Mouse (Mus musculus): Measurements from ENCODE around the gene Gpr107. TPM values are rescaled to one million over a fixed set of nuclear protein-coding genes. Genes with fewer than 3 reads are reported as not detected.

Gpr107 gene
- polyA plus RNA-seq, 1 experiment from 2014 or later = 42.2 TPM

GRCm38 (mm10) chr2:31180081-31180551, 28.0 kb downstream of the Gpr107 start:
- no peak overlapping the region for H3K4me3 ChIP-seq (replicated peaks; ENCODE audit: low read length)
- no peak overlapping the region for H3K9ac ChIP-seq (replicated peaks; ENCODE audit: low read depth, low read length)
- no peaks in the 10 kb centered on the region for H3K9me3 ChIP-seq (ENCODE audit: control insufficient read depth, low read length)
- H3K27ac ChIP-seq (ENCODE audit: low read length) = no peak overlapping the region
- no peaks in the 10 kb centered on the region for H3K4me1 ChIP-seq (replicated peaks; ENCODE audit: control insufficient read depth, insufficient read depth, low read length)
- H3K27me3 ChIP-seq (replicated peaks; ENCODE audit: control insufficient read depth, insufficient read depth, low read length) = no peaks in the 10 kb centered on the region
- 87% methylated on average over 7 of the region's 7 CpGs for WGBS
- H3K36me3 ChIP-seq (ENCODE audit: control insufficient read depth, insufficient read depth) = peaks cover 25% of the 10 kb centered on the region
- no peak for ATAC-seq
- H3K4me2 ChIP-seq (ENCODE audit: low read length) = no peak overlapping the region

- Histone ChIP-seq H3K4me1 (replicated peaks; ENCODE audit: control insufficient read depth, insufficient read depth, low read length) (no peaks in the 10 kb centered on the region), H3K9ac (replicated peaks; ENCODE audit: low read depth, low read length) (no peak overlapping the region), H3K27me3 (replicated peaks; ENCODE audit: control insufficient read depth, insufficient read depth, low read length) (no peaks in the 10 kb centered on the region), H3K9me3 (ENCODE audit: control insufficient read depth, low read length) (no peaks in the 10 kb centered on the region), H3K4me3 (replicated peaks; ENCODE audit: low read length) (no peak overlapping the region), H3K27ac (ENCODE audit: low read length) (no peak overlapping the region), H3K36me3 (ENCODE audit: control insufficient read depth, insufficient read depth) (peaks cover 24% of the 10 kb centered on the region), H3K4me2 (ENCODE audit: low read length) (no peak overlapping the region)
- WGBS = 91% methylated on average over 6 of the region's 6 CpGs
- ATAC-seq = no peak
Measured at GRCm38 (mm10) chr2:31182786-31183330, 30.7 kb downstream of the Gpr107 start.

- peaks cover 23% of the 10 kb centered on the region for H3K36me3 ChIP-seq (ENCODE audit: control insufficient read depth, insufficient read depth)
- no peak overlapping the region for H3K27ac ChIP-seq (ENCODE audit: low read length)
- H3K9me3 ChIP-seq (ENCODE audit: control insufficient read depth, low read length) = no peaks in the 10 kb centered on the region
- 100% methylated on average over 1 of the region's 1 CpGs for WGBS
- H3K4me1 ChIP-seq (replicated peaks; ENCODE audit: control insufficient read depth, insufficient read depth, low read length) = no peaks in the 10 kb centered on the region
- no peaks in the 10 kb centered on the region for H3K27me3 ChIP-seq (replicated peaks; ENCODE audit: control insufficient read depth, insufficient read depth, low read length)
- ATAC-seq = no peak
- no peak overlapping the region for H3K4me3 ChIP-seq (replicated peaks; ENCODE audit: low read length)
- H3K4me2 ChIP-seq (ENCODE audit: low read length) = no peak overlapping the region
- no peak overlapping the region for H3K9ac ChIP-seq (replicated peaks; ENCODE audit: low read depth, low read length)
Measured at GRCm38 (mm10) chr2:31183830-31184229, 31.7 kb downstream of the Gpr107 start.

- WGBS = 90% methylated on average over 1 of the region's 1 CpGs
- H3K9ac ChIP-seq (replicated peaks; ENCODE audit: low read depth, low read length) = no peak overlapping the region
- peaks cover 33% of the 10 kb centered on the region for H3K36me3 ChIP-seq (ENCODE audit: control insufficient read depth, insufficient read depth)
- no peak overlapping the region for H3K4me2 ChIP-seq (ENCODE audit: low read length)
- H3K4me3 ChIP-seq (replicated peaks; ENCODE audit: low read length) = no peak overlapping the region
- H3K27me3 ChIP-seq (replicated peaks; ENCODE audit: control insufficient read depth, insufficient read depth, low read length) = no peaks in the 10 kb centered on the region
- ATAC-seq = no peak
- no peak overlapping the region for H3K27ac ChIP-seq (ENCODE audit: low read length)
- no peaks in the 10 kb centered on the region for H3K9me3 ChIP-seq (ENCODE audit: control insufficient read depth, low read length)
- no peaks in the 10 kb centered on the region for H3K4me1 ChIP-seq (replicated peaks; ENCODE audit: control insufficient read depth, insufficient read depth, low read length)
Measured at GRCm38 (mm10) chr2:31188691-31189090, 36.6 kb downstream of the Gpr107 start.

- H3K4me2 ChIP-seq (ENCODE audit: low read length) = no peak overlapping the region
- no peaks in the 10 kb centered on the region for H3K27me3 ChIP-seq (replicated peaks; ENCODE audit: control insufficient read depth, insufficient read depth, low read length)
- 91% methylated on average over 3 of the region's 3 CpGs for WGBS
- ATAC-seq = no peak
- no peak overlapping the region for H3K4me3 ChIP-seq (replicated peaks; ENCODE audit: low read length)
- H3K9me3 ChIP-seq (ENCODE audit: control insufficient read depth, low read length) = no peaks in the 10 kb centered on the region
- no peaks in the 10 kb centered on the region for H3K4me1 ChIP-seq (replicated peaks; ENCODE audit: control insufficient read depth, insufficient read depth, low read length)
- H3K27ac ChIP-seq (ENCODE audit: low read length) = no peak overlapping the region
- H3K9ac ChIP-seq (replicated peaks; ENCODE audit: low read depth, low read length) = no peak overlapping the region
- peaks cover 33% of the 10 kb centered on the region for H3K36me3 ChIP-seq (ENCODE audit: control insufficient read depth, insufficient read depth)
Measured at GRCm38 (mm10) chr2:31189654-31190053, 37.5 kb downstream of the Gpr107 start.

- no peak overlapping the region for H3K4me3 ChIP-seq (replicated peaks; ENCODE audit: low read length)
- peaks cover 15% of the 10 kb centered on the region for H3K36me3 ChIP-seq (ENCODE audit: control insufficient read depth, insufficient read depth)
- no peaks in the 10 kb centered on the region for H3K4me1 ChIP-seq (replicated peaks; ENCODE audit: control insufficient read depth, insufficient read depth, low read length)
- no peak for ATAC-seq
- H3K27ac ChIP-seq (ENCODE audit: low read length) = no peak overlapping the region
- H3K27me3 ChIP-seq (replicated peaks; ENCODE audit: control insufficient read depth, insufficient read depth, low read length) = no peaks in the 10 kb centered on the region
- no peak overlapping the region for H3K4me2 ChIP-seq (ENCODE audit: low read length)
- 86% methylated on average over 8 of the region's 8 CpGs for WGBS
- H3K9me3 ChIP-seq (ENCODE audit: control insufficient read depth, low read length) = no peaks in the 10 kb centered on the region
- H3K9ac ChIP-seq (replicated peaks; ENCODE audit: low read depth, low read length) = no peak overlapping the region
Measured at GRCm38 (mm10) chr2:31191765-31192164, 39.6 kb downstream of the Gpr107 start.

- Histone ChIP-seq H3K4me2 (ENCODE audit: low read length) (no peak overlapping the region), H3K9ac (replicated peaks; ENCODE audit: low read depth, low read length) (no peak overlapping the region), H3K27ac (ENCODE audit: low read length) (no peak overlapping the region), H3K9me3 (ENCODE audit: control insufficient read depth, low read length) (no peaks in the 10 kb centered on the region), H3K4me1 (replicated peaks; ENCODE audit: control insufficient read depth, insufficient read depth, low read length) (no peaks in the 10 kb centered on the region), H3K36me3 (ENCODE audit: control insufficient read depth, insufficient read depth) (peaks cover 5% of the 10 kb centered on the region; the same call in 1 of the 2 replicates), H3K4me3 (replicated peaks; ENCODE audit: low read length) (no peak overlapping the region), H3K27me3 (replicated peaks; ENCODE audit: control insufficient read depth, insufficient read depth, low read length) (no peaks in the 10 kb centered on the region)
- ATAC-seq = peak; percentile 57; the same call in 1 of the 2 replicates
- 65% methylated on average over 7 of the region's 7 CpGs for WGBS
Measured at GRCm38 (mm10) chr2:31194356-31195021, 42.4 kb downstream of the Gpr107 start.

- Histone ChIP-seq H3K27me3 (replicated peaks; ENCODE audit: control insufficient read depth, insufficient read depth, low read length) (no peaks in the 10 kb centered on the region), H3K4me3 (replicated peaks; ENCODE audit: low read length) (no peak overlapping the region), H3K4me1 (replicated peaks; ENCODE audit: control insufficient read depth, insufficient read depth, low read length) (no peaks in the 10 kb centered on the region), H3K4me2 (ENCODE audit: low read length) (no peak overlapping the region), H3K27ac (ENCODE audit: low read length) (no peak overlapping the region), H3K9me3 (ENCODE audit: control insufficient read depth, low read length) (no peaks in the 10 kb centered on the region), H3K9ac (replicated peaks; ENCODE audit: low read depth, low read length) (no peak overlapping the region), H3K36me3 (ENCODE audit: control insufficient read depth, insufficient read depth) (no peaks in the 10 kb centered on the region; the same call in 1 of the 2 replicates)
- WGBS = 81% methylated on average over 4 of the region's 4 CpGs
- ATAC-seq = no peak
Measured at GRCm38 (mm10) chr2:31198621-31199020, 46.5 kb downstream of the Gpr107 start.

- no peak for ATAC-seq
- Histone ChIP-seq H3K4me3 (replicated peaks; ENCODE audit: low read length) (no peak overlapping the region), H3K4me2 (ENCODE audit: low read length) (no peak overlapping the region), H3K9me3 (ENCODE audit: control insufficient read depth, low read length) (no peaks in the 10 kb centered on the region), H3K27me3 (replicated peaks; ENCODE audit: control insufficient read depth, insufficient read depth, low read length) (no peaks in the 10 kb centered on the region), H3K9ac (replicated peaks; ENCODE audit: low read depth, low read length) (no peak overlapping the region), H3K36me3 (ENCODE audit: control insufficient read depth, insufficient read depth) (no peaks in the 10 kb centered on the region; the same call in 1 of the 2 replicates), H3K4me1 (replicated peaks; ENCODE audit: control insufficient read depth, insufficient read depth, low read length) (no peaks in the 10 kb centered on the region), H3K27ac (ENCODE audit: low read length) (no peak overlapping the region)
- WGBS = 93% methylated on average over 2 of the region's 2 CpGs
Measured at GRCm38 (mm10) chr2:31200051-31200450, 47.9 kb downstream of the Gpr107 start.
